Mouse (Mus musculus) ZHBTc4 (cell line): Measurements from ENCODE around the gene Chmp2b.

Experiments
- DNase-seq: peaks from one replicate; pipeline ENCODE4 v3.0.0-alpha.2; 2011; ENCODE audit warnings: low read depth, low spot score

Chmp2b gene

DNA sequence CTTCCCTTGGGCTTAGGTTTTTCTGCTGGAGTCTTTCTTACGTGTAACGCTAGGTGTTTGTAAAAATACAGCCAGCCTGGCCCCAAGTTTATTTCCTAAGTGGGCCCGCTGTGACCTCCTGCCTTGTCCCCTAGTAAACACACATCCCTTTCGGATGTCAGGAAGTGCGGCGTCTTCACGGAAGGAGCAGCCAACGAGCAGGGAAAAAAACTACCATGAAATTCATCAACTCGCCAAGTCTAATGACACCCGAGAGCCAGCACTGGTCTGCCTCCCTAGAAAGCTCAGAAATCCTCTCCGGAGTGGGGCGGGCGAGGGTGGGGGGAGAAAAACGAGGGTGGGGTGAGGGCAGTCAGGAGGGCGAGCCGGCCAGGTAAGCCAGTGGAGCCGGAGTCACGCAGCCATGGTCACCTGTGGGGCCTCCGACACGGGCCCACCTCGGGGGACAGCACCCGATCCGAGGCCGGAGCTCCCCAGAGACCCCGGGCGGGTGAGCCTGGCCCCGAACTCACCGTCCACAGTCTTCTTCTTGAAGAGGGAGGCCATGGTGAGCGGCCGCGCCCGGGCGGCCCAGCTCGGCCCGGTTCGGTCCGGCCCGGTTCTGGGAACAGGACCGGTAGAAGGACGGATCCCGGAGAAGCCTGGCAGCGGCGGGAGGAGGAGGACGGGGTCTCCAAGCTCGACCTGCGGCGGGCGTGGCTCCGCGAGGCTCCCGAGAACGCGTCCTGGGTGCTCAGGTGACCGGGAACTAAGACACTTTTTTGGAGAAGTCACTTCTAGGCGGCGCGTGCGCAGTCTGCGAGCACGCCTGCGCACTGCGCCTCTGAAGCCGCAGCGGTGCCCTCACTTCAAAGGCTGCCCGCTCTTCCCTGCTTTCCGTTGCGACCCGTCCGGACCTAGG lies at the start of gene Chmp2b:
Gene Chmp2b, minus strand, starts transcription at position 764 of the 901 bp plus-strand sequence.
- peak; percentile 97 for DNase-seq

GRCm38 (mm10) chr16:65611678-65612077 lies 49.2 kb upstream of the Chmp2b start:
- no peak for DNase-seq

- DNase-seq: no peak
Observed at GRCm38 (mm10) chr16:65600798-65601197, 38.3 kb upstream of the Chmp2b start.

- DNase-seq: no peak
Observed at GRCm38 (mm10) chr16:65586111-65586865, 23.8 kb upstream of the Chmp2b start.

- no peak for DNase-seq
Observed at GRCm38 (mm10) chr16:65585699-65586098, 23.2 kb upstream of the Chmp2b start.

GRCm38 (mm10) chr16:65577298-65578029 lies 14.9 kb upstream of the Chmp2b start:
- DNase-seq: no peak

DNA sequence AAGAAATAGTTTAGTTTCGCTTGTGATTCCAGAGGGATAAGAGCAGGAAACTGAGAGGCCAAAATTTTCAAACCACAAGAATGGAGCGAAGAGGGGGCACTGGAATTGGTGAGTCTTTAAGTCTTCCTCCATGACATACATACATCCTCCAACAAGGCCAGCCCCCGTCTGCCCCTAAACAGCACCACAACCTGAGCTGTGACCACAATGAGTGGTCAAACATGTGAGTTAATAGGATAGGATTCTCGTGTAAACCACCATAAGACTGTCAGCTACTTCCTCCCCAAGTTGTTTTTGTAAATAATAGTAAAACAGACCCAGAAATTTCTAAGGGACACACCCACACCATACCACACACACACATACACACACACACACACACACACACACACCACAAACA lies 6.3 kb upstream of the Chmp2b start:
- no peak for DNase-seq

DNA sequence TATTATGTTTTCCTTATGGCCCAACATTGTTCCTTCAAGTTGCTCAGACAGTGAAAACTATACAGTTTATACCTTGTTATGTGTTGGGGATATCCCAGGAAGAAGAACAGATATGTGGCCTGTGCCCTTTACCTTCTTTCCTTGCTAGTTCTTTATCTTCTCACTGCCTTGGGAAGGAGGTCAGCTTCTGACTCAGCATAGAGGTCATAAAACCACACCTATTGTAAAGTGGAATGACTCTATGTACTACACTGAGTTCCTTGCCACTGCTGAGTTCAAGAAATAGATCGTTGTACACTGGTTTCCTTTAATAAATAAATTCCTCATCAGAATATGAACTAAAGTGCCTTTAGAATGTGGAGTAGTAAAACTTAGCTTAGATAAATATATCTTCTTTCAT lies 2.4 kb upstream of the Chmp2b start:
- no peak for DNase-seq

- no peak for DNase-seq
Observed at GRCm38 (mm10) chr16:65564306-65564705, 1.8 kb upstream of the Chmp2b start.

GRCm38 (mm10) chr16:65562864-65563206 lies 309 bp upstream of the Chmp2b start:
- DNase-seq: no peak

GRCm38 (mm10) chr16:65560996-65561962 lies 1.2 kb downstream of the Chmp2b start:
- DNase-seq: peak; percentile 15

DNA sequence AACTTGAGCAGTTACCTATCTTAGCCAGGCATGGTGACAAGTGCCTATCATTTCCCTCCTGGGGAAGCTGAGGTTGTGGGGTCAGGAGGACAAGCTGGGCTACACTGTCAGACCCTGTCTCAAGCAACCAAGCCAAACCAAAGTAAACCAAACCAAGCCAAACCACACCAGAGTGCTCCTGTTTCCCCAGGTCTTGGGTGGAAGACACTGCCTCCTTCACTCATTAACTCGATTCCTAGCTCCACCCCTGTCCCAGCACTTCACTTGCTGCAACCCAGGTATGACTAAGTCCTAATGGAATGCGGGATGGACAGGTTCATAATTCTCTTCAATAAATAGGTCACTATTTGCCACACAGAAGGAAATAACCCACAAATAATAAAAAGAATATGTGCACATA lies 2.9 kb downstream of the Chmp2b start:
- peak; percentile 8 for DNase-seq

GRCm38 (mm10) chr16:65557369-65557768 lies 5.2 kb downstream of the Chmp2b start:
- no peak for DNase-seq

GRCm38 (mm10) chr16:65554267-65554666 lies 8.3 kb downstream of the Chmp2b start:
- no peak for DNase-seq

- no peak for DNase-seq
Observed at GRCm38 (mm10) chr16:65550814-65551213, 11.7 kb downstream of the Chmp2b start.

DNA sequence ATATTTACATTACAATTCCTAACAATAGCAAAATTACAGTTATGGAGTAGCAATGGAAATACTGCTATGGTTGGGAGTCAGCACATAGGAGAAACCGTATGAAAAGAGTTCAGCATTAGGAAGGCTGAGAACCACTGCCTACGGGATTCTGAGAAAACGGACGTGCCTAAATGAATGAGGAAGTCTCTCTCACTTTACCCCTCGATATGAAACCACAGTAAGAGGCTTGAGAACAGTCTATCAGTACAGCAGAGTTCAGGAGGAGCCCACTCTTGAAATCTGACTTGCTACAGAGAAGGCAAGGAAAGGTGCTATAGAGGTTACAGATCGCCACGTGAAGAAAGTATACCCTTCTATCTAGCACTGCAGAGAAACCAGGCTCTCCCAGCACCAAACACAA lies 13.6 kb downstream of the Chmp2b start:
- DNase-seq: no peak

DNA sequence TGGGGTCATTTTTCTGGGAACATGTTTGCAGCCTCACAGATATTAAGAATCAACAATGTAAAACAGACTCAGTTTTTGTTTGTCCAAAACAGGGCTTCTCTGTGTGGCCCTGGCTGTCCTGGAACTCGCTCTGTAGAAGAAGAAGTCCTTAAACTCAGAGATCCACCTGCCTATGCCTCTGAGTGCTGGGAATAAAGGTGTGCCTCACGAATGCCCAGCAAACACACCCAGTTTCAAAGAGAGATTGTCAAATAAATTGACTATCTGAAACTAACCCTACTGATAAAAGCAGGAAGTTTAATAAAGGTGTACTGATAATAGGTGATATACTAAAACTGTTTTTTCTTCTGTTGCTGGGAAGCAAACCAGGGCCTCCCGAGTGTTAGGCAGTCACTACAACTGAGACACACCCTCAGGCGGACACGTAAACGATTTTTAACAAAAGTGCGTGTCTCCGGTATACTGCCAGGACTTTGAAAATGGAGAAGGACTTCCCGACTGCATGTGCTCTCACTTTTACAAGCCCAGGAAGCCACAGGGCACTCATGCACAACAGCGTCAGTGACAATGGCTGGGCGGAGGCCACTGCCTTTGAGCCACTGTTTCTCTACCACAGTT lies 18.7 kb downstream of the Chmp2b start:
- DNase-seq: no peak

DNA sequence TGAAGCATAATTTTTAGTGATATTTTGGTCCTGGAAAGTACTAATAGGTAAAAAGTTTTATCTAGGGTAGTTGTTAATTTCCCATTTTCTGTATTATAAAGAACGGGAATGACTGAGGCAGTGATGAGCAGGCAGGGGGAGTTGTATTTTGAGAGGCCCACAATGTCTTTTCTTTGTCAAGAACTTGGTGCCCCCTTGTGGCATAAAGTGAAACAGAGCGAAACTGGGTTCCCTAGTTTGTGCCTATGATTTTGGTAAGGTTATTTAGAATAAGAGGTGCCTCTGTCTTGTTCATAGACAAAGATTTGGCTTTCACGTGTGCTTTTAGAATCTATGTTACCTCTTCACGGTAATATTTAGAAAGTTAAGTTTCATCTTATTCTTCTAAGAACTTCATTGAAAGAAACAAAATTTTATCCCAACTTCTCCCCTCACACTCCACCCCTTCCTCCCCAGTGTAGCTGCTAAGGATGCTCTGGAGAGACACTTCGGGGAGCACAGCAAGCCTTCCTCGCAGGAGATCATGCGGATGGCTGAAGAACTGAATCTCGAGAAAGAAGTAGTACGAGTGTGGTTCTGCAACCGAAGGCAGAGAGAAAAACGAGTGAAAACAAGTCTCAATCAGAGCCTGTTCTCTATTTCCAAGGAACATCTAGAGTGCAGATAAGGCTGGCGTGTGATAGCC lies 29.1 kb downstream of the Chmp2b start:
- peak; percentile 64 for DNase-seq

DNA sequence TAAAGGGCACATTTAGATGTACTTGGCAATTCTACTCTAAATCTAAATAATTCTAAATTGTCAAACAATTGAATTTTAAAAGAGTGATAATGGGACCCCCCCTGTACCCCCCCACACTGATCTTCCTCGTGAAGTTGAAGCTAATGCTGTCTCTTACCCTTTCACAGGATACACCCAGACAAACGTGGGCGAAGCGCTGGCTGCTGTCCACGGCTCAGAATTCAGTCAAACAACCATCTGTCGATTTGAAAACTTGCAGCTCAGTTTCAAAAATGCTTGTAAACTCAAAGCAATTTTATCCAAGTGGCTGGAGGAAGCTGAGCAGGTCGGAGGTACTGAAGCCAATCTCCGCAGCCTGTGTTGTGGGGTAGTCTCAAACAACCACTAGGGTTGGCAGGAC lies 30.9 kb downstream of the Chmp2b start:
- DNase-seq: no peak

GRCm38 (mm10) chr16:65529589-65529988 lies 32.9 kb downstream of the Chmp2b start:
- DNase-seq: peak; percentile 62
